Mouse (Mus musculus): ENCODE results near the gene Cdh23.
"Not testable (repeated sequence)": the region's sequence is repeated elsewhere in the genome, so short reads cannot be mapped to it uniquely, and the experiment has no call there.

Gene Cdh23

GRCm38 (mm10) chr10:60696390-60696789 is at the start of gene Cdh23:
Cdh23 (minus strand) TSS chr10:60696490.
- DNase-seq (ENCODE audit: low spot score in 2 of 2): no peak

GRCm38 (mm10) chr10:60744543-60745290 is 48.4 kb upstream of the Cdh23 start:
- no peak for DNase-seq (ENCODE audit: low spot score in 2 of 2)

- no peak for DNase-seq (ENCODE audit: low spot score in 2 of 2)
Observed at GRCm38 (mm10) chr10:60743681-60744080, 47.4 kb upstream of the Cdh23 start.

GRCm38 (mm10) chr10:60742942-60743341 is 46.7 kb upstream of the Cdh23 start:
- DNase-seq (ENCODE audit: low spot score in 2 of 2): no peak

DNA sequence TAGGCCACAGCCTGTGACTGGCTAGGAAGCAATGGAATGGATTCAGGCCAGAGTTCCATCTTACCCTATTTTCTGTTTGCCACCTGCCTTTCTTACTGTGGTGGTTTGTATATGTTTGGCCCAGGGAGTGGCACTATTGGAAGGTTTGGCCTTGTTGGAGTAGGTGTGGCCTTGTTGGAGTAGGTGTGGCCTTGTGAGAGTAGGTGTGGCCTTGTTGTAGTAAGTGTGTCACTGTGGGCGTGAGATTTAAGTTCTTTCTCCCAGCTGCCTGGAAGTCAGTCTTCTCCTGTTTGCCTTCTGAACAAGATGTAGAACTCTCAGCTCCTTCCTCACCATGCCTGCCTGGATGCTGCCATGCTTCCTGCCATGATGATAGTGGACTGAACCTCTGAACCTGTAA is 46.0 kb upstream of the Cdh23 start:
- not testable (repeated sequence) for DNase-seq (ENCODE audit: low spot score in 2 of 2)

GRCm38 (mm10) chr10:60741435-60741834 is 45.1 kb upstream of the Cdh23 start:
- DNase-seq (ENCODE audit: low spot score in 2 of 2): no peak

DNA sequence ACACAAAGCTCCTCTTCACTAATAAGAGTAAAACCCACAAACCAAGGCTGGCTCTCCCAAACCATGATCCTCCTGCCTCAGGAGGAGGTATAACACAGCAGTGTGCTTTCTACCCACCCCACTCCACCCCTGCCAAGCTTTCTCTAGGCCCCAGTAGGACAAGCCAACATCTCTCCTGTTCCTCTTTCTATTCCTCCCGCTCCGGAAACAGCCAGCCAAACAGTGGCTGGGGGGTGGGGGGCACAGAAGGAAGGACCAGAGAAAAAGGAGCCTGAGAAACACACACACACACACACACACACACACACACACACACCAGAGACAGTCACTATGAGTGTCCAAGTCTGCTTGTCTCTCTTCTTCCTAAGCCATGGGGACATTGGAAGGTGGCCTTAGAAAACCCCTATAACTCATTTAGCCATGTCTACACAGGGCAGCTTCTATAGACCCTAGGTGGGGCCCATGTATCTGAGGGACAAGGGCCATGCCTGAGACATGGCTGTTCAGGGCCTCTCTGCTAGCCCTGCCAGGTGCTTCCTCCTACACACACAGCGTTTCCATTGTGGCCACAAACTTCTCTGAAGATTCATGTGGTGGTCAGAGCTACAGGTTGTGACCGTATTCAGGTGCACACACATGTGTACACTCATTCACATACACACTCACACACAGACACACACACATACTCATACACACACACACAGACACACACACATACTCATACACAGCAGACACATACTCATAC is 43.5 kb upstream of the Cdh23 start:
- DNase-seq (ENCODE audit: low spot score in 2 of 2): no peak

DNA sequence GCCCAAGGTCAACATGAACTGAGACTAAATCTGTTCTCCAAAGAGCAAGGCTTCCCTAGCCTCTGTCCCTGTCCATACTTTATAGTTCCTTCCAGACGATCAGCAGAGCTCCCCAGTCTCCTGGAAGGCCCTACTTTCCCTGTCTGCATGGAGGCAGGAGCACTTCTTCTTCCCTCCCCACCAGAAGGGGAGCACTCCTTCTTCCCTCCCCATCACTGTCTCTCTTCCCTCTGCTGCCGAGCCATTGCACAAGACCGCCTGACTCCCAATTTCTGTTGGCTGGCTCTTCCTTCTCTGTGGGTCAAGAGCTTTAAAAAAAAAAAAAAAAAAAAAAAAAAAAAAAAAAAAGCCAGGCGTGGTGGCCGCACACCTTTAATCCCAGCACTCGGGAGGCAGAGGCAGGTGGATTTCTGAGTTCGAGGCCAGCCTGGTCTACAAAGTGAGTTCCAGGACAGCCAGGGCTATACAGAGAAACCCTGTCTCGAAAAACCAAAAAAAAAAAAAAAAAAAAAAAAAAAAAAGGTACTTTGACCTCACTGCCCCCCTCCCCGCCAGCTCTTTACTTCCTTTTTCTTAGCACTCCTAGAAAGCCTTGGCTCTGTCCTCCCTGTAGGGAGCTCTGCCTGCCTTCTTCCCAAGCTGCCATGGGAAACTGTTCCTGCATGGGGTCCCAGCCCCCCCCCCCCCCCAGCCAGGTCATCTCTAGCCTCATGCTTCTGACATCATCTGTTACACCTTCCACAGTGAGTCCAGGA is 41.8 kb upstream of the Cdh23 start:
- no peak for DNase-seq (ENCODE audit: low spot score in 2 of 2)

GRCm38 (mm10) chr10:60737169-60737728 is 41.0 kb upstream of the Cdh23 start:
- no peak for DNase-seq (ENCODE audit: low spot score in 2 of 2)

GRCm38 (mm10) chr10:60735737-60736136 is 39.4 kb upstream of the Cdh23 start:
- no peak for DNase-seq (ENCODE audit: low spot score in 2 of 2)

DNA sequence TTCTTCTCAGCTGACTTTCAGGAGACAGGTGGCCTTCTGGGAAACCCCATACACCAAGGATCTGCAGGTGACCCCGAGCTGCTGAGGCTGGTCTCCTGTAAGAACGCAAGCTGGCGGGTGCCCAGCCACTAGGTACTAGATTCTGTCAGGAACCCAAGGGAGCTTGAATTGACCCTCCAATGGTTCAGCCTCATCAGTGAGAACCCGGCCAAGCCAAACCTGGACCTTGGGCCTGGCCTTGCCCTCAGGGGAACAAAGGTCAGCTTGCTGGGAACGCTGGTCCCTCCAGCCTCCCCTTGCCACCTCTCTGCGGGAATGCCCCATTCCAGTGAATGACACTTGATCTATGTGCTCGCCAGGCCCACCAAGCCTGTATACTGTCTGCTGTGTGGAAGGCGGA is 37.2 kb upstream of the Cdh23 start:
- DNase-seq (ENCODE audit: low spot score in 2 of 2): no peak

DNA sequence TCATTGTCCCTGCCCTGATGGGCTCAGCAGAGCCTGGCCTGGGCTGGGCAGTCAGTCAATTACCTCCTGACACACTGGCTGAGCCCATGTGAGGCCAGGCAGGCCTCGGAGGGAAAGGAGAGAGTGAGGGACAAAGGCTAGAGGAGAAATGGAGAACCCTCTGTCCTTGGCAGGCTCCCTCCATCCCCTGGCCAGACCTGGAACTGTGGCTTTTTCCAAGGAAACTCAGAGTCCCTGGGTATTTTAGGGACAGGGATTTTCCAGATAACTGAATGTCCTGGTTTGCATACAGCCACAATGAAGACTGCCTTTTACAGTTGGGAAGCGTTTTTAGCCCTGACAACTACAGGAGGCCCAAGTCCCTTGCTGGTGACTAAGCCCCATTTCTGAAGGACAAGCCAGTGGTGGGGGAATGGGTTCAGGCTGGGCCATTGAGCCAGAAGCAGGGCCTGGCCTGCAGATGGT is 36.1 kb upstream of the Cdh23 start:
- DNase-seq (ENCODE audit: low spot score in 2 of 2): no peak

DNA sequence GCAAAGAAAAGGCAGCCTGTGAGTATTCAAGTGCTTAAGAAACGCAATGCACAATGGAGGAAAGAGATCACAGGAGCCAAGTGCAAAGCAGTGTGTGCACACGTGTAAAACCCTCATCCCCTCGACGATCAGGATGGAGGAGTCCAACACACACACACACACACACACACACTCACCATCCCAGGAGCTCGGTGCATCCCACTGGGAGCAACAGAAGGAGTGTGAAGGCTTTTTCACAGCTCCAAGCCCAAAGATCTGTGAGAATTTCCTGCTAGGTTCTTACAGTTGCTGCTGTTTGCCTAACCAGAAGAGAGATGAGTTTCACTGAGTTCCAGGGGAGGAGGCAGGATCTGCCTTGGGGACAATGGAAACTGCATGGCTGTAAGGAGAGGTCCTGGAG is 35.5 kb upstream of the Cdh23 start:
- no peak for DNase-seq (ENCODE audit: low spot score in 2 of 2)

- no peak for DNase-seq (ENCODE audit: low spot score in 2 of 2)
Observed at GRCm38 (mm10) chr10:60727301-60727700, 31.0 kb upstream of the Cdh23 start.

GRCm38 (mm10) chr10:60726896-60727295 is 30.6 kb upstream of the Cdh23 start:
- no peak for DNase-seq (ENCODE audit: low spot score in 2 of 2)

- no peak for DNase-seq (ENCODE audit: low spot score in 2 of 2)
Observed at GRCm38 (mm10) chr10:60724496-60724895, 28.2 kb upstream of the Cdh23 start.

GRCm38 (mm10) chr10:60723345-60723744 is 27.1 kb upstream of the Cdh23 start:
- no peak for DNase-seq (ENCODE audit: low spot score in 2 of 2)

DNA sequence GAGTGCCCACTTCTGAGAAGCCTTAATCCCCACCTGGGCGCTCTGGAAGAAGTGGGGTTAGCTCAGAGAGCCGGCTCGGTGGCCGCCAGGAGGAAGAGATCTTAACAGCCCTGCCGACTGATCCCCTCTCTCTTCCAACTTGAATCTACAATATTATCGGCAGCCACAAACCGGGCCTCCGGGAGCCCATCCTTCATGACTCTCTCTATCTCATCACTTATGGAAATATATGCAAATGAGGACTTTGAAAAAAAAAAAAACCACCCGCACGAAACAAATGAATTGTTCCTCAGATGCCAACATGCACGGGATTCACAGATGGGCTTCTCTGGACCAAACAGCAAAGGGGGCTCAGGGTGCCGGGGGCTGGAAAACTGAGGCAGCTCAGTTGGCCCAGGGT is 25.4 kb upstream of the Cdh23 start:
- no peak for DNase-seq (ENCODE audit: low spot score in 2 of 2)

GRCm38 (mm10) chr10:60720461-60720860 is 24.2 kb upstream of the Cdh23 start:
- DNase-seq (ENCODE audit: low spot score in 2 of 2): no peak

DNA sequence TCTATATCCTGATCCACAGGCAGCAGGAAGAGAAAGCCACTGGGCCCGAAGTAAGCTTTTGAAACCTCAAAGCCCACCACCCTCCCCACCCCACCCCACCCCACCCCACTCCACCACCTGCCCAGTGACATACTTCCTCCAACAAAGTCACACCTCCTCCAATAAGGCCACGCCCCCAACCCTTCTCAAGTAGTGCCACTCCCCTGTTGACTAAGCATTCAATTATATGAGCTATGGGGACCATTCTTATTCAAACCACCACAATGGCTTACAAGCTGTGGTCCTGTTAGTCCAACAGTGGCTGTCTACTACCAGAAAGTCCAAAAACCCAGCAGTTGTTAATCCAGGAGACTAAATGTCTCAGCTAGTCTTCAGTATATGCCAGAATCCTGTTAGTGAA is 22.2 kb upstream of the Cdh23 start:
- no peak for DNase-seq (ENCODE audit: low spot score in 2 of 2)

- DNase-seq (ENCODE audit: low spot score in 2 of 2): no peak
Observed at GRCm38 (mm10) chr10:60716449-60716848, 20.2 kb upstream of the Cdh23 start.

DNA sequence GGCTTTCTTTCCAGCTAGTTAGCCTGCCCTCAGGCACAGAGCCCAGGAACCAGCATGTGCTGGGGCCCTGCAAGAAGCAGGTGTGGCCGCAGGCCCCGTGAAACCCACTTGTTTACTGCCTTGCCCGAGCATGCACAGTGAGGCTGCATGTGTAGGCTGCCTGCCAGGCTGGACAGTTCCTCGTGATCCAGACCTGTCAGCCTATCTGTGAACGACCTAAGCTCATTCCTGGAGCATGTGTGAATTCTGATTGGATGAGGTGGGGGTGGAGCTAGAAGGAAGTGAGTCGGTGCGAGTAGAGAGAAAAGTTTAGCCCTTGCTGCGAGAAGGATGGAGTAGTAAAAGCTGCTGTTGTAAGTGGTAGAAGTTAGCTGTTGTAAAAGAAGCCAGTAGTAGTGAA is 16.0 kb upstream of the Cdh23 start:
- not testable (repeated sequence) for DNase-seq (ENCODE audit: low spot score in 2 of 2)
